Mouse (Mus musculus): ENCODE measurements at regions not wholly inside any gene's neighbourhood (a gene's known extent, or its start where the extent isn't known, plus 50 kb on each side); places are given as distances from the start of the nearest gene placed in this dataset.

GRCm38 (mm10) chr14:46296275-46296674, 82.9 kb upstream of the Gm15217 start:
- no peak overlapping the region for H3K27ac ChIP-seq (ENCODE audit: low read length)
- no peak overlapping the region for H3K4me2 ChIP-seq (ENCODE audit: low read depth, low read length)
- H3K9me3 ChIP-seq (replicated peaks; ENCODE audit: control insufficient read depth, low read length) = no peaks in the 10 kb centered on the region
- H3K36me3 ChIP-seq (ENCODE audit: control insufficient read depth, insufficient read depth) = no peaks in the 10 kb centered on the region
- H3K4me3 ChIP-seq (ENCODE audit: low read depth, low read length) = no peak overlapping the region
- ATAC-seq (ENCODE audit: low read depth) = no peak
- no peak overlapping the region for H3K9ac ChIP-seq (ENCODE audit: low read depth, low read length)
- no peaks in the 10 kb centered on the region for H3K4me1 ChIP-seq (ENCODE audit: control insufficient read depth, low read depth, low read length)
- no peaks in the 10 kb centered on the region for H3K27me3 ChIP-seq (ENCODE audit: control insufficient read depth, insufficient read depth, low read depth, low read length)

- 39% methylated on average over 1 of the region's 1 CpGs for WGBS (ENCODE audit: insufficient replicate concordance)
- Histone ChIP-seq H3K9ac (ENCODE audit: low read depth, low read length) (no peak overlapping the region), H3K4me3 (ENCODE audit: low read depth, low read length) (no peak overlapping the region), H3K9me3 (replicated peaks; ENCODE audit: control insufficient read depth, low read length) (no peaks in the 10 kb centered on the region), H3K27ac (ENCODE audit: low read length) (no peak overlapping the region), H3K36me3 (ENCODE audit: control insufficient read depth, insufficient read depth) (no peaks in the 10 kb centered on the region), H3K4me1 (ENCODE audit: control insufficient read depth, low read depth, low read length) (no peaks in the 10 kb centered on the region), H3K27me3 (ENCODE audit: control insufficient read depth, insufficient read depth, low read depth, low read length) (no peaks in the 10 kb centered on the region), H3K4me2 (ENCODE audit: low read depth, low read length) (no peak overlapping the region)
- ATAC-seq (ENCODE audit: low read depth) = no peak
Measured at GRCm38 (mm10) chr14:46300546-46300945, 78.7 kb upstream of the Gm15217 start.

GRCm38 (mm10) chr14:46302601-46303000, 76.6 kb upstream of the Gm15217 start:
- H3K9me3 ChIP-seq (replicated peaks; ENCODE audit: control insufficient read depth, low read length) = no peaks in the 10 kb centered on the region
- no peak overlapping the region for H3K4me3 ChIP-seq (ENCODE audit: low read depth, low read length)
- no peak for ATAC-seq (ENCODE audit: low read depth)
- WGBS (ENCODE audit: insufficient replicate concordance) = 49% methylated on average over 2 of the region's 2 CpGs
- no peaks in the 10 kb centered on the region for H3K27me3 ChIP-seq (ENCODE audit: control insufficient read depth, insufficient read depth, low read depth, low read length)
- no peaks in the 10 kb centered on the region for H3K4me1 ChIP-seq (ENCODE audit: control insufficient read depth, low read depth, low read length)
- H3K4me2 ChIP-seq (ENCODE audit: low read depth, low read length) = no peak overlapping the region
- H3K27ac ChIP-seq (ENCODE audit: low read length) = no peak overlapping the region
- H3K9ac ChIP-seq (ENCODE audit: low read depth, low read length) = no peak overlapping the region
- H3K36me3 ChIP-seq (ENCODE audit: control insufficient read depth, insufficient read depth) = no peaks in the 10 kb centered on the region

- H3K36me3 ChIP-seq (ENCODE audit: control insufficient read depth, insufficient read depth) = no peaks in the 10 kb centered on the region
- H3K27me3 ChIP-seq (ENCODE audit: control insufficient read depth, insufficient read depth, low read depth, low read length) = no peaks in the 10 kb centered on the region
- no peaks in the 10 kb centered on the region for H3K9me3 ChIP-seq (replicated peaks; ENCODE audit: control insufficient read depth, low read length)
- no peak for ATAC-seq (ENCODE audit: low read depth)
- H3K4me1 ChIP-seq (ENCODE audit: control insufficient read depth, low read depth, low read length) = no peaks in the 10 kb centered on the region
- 62% methylated on average over 4 of the region's 4 CpGs for WGBS (ENCODE audit: insufficient replicate concordance)
- H3K27ac ChIP-seq (ENCODE audit: low read length) = no peak overlapping the region
- no peak overlapping the region for H3K9ac ChIP-seq (ENCODE audit: low read depth, low read length)
- H3K4me2 ChIP-seq (ENCODE audit: low read depth, low read length) = no peak overlapping the region
- H3K4me3 ChIP-seq (ENCODE audit: low read depth, low read length) = no peak overlapping the region
Measured at GRCm38 (mm10) chr14:46305267-46305666, 73.9 kb upstream of the Gm15217 start.

GRCm38 (mm10) chr14:46313064-46313463, 66.2 kb upstream of the Gm15217 start:
- no peaks in the 10 kb centered on the region for H3K9me3 ChIP-seq (replicated peaks; ENCODE audit: control insufficient read depth, low read length)
- no peaks in the 10 kb centered on the region for H3K4me1 ChIP-seq (ENCODE audit: control insufficient read depth, low read depth, low read length)
- ATAC-seq (ENCODE audit: low read depth) = no peak
- H3K27ac ChIP-seq (ENCODE audit: low read length) = no peak overlapping the region
- 65% methylated on average over 4 of the region's 4 CpGs for WGBS (ENCODE audit: insufficient replicate concordance)
- no peak overlapping the region for H3K4me3 ChIP-seq (ENCODE audit: low read depth, low read length)
- no peak overlapping the region for H3K4me2 ChIP-seq (ENCODE audit: low read depth, low read length)
- H3K36me3 ChIP-seq (ENCODE audit: control insufficient read depth, insufficient read depth) = no peaks in the 10 kb centered on the region
- H3K9ac ChIP-seq (ENCODE audit: low read depth, low read length) = no peak overlapping the region
- H3K27me3 ChIP-seq (ENCODE audit: control insufficient read depth, insufficient read depth, low read depth, low read length) = no peaks in the 10 kb centered on the region

- no peaks in the 10 kb centered on the region for H3K4me1 ChIP-seq (ENCODE audit: control insufficient read depth, low read depth, low read length)
- H3K4me3 ChIP-seq (ENCODE audit: low read depth, low read length) = no peak overlapping the region
- no peak for ATAC-seq (ENCODE audit: low read depth)
- H3K36me3 ChIP-seq (ENCODE audit: control insufficient read depth, insufficient read depth) = no peaks in the 10 kb centered on the region
- no peaks in the 10 kb centered on the region for H3K9me3 ChIP-seq (replicated peaks; ENCODE audit: control insufficient read depth, low read length)
- H3K27ac ChIP-seq (ENCODE audit: low read length) = no peak overlapping the region
- WGBS (ENCODE audit: insufficient replicate concordance) = 68% methylated on average over 5 of the region's 5 CpGs
- no peak overlapping the region for H3K9ac ChIP-seq (ENCODE audit: low read depth, low read length)
- H3K4me2 ChIP-seq (ENCODE audit: low read depth, low read length) = no peak overlapping the region
- no peaks in the 10 kb centered on the region for H3K27me3 ChIP-seq (ENCODE audit: control insufficient read depth, insufficient read depth, low read depth, low read length)
Measured at GRCm38 (mm10) chr14:46316521-46316920, 62.7 kb upstream of the Gm15217 start.

GRCm38 (mm10) chr14:46317406-46318045, 61.7 kb upstream of the Gm15217 start:
- H3K27ac ChIP-seq (ENCODE audit: low read length) = no peak overlapping the region
- ATAC-seq (ENCODE audit: low read depth) = no peak
- H3K9ac ChIP-seq (ENCODE audit: low read depth, low read length) = no peak overlapping the region
- H3K4me3 ChIP-seq (ENCODE audit: low read depth, low read length) = no peak overlapping the region
- no peaks in the 10 kb centered on the region for H3K9me3 ChIP-seq (replicated peaks; ENCODE audit: control insufficient read depth, low read length)
- H3K36me3 ChIP-seq (ENCODE audit: control insufficient read depth, insufficient read depth) = no peaks in the 10 kb centered on the region
- no peak overlapping the region for H3K4me2 ChIP-seq (ENCODE audit: low read depth, low read length)
- no peaks in the 10 kb centered on the region for H3K4me1 ChIP-seq (ENCODE audit: control insufficient read depth, low read depth, low read length)
- WGBS (ENCODE audit: insufficient replicate concordance) = 50% methylated on average over 16 of the region's 16 CpGs
- no peaks in the 10 kb centered on the region for H3K27me3 ChIP-seq (ENCODE audit: control insufficient read depth, insufficient read depth, low read depth, low read length)

GRCm38 (mm10) chr14:46328064-46328463, 51.1 kb upstream of the Gm15217 start:
- H3K9ac ChIP-seq (ENCODE audit: low read depth, low read length) = no peak overlapping the region
- no peak overlapping the region for H3K4me3 ChIP-seq (ENCODE audit: low read depth, low read length)
- H3K4me2 ChIP-seq (ENCODE audit: low read depth, low read length) = no peak overlapping the region
- no peaks in the 10 kb centered on the region for H3K9me3 ChIP-seq (replicated peaks; ENCODE audit: control insufficient read depth, low read length)
- ATAC-seq (ENCODE audit: low read depth) = no peak
- H3K36me3 ChIP-seq (ENCODE audit: control insufficient read depth, insufficient read depth) = no peaks in the 10 kb centered on the region
- no peaks in the 10 kb centered on the region for H3K27me3 ChIP-seq (ENCODE audit: control insufficient read depth, insufficient read depth, low read depth, low read length)
- no peak overlapping the region for H3K27ac ChIP-seq (ENCODE audit: low read length)
- H3K4me1 ChIP-seq (ENCODE audit: control insufficient read depth, low read depth, low read length) = no peaks in the 10 kb centered on the region
- WGBS (ENCODE audit: insufficient replicate concordance) = 56% methylated on average over 3 of the region's 3 CpGs

Data from liver, embryonic 16.5 days (tissue).